Mouse (Mus musculus) retina, embryonic 14.5 days (tissue): Measurements from ENCODE around the gene Kcne3.

ENCODE experiments used
- DNase-seq: peaks from one replicate; pipeline ENCODE4 v3.0.0-alpha.2; 2015; ENCODE audit warnings: low spot score

Gene Kcne3

DNA sequence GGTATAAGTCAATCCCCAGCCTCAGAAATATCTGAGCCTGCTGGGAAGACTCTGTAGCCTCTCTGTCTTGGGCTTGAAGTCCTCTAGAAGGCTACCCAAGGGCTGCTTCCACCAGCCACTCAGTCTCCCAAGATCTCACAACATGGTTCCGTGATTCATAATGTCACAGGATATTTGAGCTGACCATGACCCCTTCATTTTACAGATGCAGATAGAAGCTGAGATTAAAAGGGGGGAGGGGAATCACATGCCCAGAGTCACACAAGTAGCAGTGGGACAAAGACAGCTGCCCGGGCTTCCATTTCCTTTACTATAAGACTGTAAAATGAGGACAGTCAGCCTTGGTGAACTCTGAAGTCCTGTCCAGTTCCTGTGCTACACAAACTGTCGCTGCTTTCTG lies 5.3 kb downstream of the Kcne3 start:
- no peak for DNase-seq

DNA sequence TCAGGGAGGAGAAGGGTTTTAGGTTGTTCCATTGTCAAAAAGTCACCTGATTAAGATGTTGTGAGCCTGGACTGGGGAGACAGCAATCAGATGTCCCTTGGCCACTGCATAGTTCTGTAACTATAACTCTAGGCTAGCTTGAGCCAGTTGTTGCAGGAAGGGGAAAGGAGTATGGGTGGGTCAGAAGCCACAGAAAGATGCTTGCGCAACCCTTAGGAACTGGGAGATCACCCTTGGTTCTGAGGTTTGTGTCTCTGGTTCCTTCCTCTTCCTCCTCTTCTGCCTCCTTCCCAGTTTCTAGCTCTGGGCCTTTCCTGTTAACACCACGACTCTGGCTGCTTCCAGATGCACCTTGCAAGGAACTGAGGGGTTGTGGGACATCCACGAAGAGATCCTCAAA lies 6.1 kb downstream of the Kcne3 start:
- DNase-seq: no peak

DNA sequence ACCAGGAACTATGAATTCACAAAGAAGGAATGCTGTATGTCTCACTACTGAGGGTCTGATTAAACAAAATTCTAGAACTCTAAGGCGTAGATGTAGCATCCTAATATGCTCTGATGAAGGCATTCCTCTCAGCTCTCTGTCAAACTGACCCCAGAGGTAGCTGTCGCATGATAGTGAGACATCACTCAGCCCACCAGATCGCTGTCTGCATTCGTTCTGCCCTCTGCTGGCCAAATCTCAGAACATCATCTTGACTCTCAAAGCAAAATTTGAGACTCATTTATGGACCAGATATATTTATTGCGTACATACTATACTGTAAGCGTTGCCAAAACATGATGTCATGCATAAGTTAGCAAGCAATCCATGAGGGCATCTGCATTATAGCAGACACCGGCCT lies 11.3 kb downstream of the Kcne3 start:
- peak; percentile 81 for DNase-seq

DNA sequence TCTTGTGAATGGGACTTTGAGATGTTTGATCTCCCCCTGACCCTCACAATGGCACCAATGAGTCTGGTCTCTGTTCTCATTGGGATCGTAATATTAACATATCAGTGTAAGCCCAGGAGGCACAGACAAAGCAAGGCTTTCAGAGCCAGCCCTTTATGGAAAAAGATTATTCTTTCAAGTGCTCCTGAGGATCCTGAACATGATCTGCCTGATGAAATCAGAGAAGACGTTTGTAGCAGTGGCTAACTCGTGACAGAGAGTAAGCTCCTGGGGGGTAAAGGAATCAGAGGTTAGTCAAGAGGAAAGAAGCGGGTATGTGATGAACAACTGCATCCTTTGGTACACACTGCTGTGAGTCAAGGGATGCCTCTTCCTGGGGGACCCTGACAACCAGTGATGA lies 13.9 kb downstream of the Kcne3 start:
- DNase-seq: no peak

DNA sequence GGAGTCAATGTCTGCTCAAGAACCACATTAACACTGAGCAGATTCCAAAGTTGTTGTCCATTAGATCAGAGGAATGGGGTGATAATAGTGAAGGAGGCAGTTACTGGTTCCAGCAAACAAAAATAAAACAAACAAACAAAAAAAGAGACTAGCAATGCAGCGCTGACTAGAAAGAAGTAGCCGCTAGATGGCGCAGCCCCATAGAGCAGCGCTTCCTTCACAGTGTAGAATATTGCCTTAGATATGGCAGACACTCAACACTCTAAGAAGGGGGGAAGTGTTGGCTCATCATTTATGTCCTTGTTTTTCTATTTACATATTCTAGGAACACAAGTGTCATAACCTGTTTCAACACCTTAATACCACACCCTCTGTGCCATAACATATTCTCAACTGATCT lies 14.5 kb downstream of the Kcne3 start:
- peak; percentile 85 for DNase-seq

DNA sequence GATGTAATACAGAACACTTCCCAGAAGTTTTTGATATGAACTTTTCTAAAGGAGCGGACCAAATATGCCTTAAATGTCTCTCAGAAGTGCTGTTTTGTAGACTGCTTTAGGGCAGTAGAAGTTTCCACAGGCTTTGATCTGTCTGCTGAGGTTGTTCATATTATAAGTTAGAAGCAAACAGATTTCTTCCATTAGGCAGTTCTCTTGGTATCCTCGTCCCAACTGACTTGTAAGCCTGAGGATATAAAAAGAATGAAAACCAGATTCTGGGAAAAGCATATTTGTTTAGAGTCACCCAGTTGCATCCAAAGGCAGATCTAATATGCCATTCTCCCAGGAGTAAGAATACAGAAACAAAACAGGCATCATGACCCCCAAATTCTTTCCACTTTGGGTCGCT lies 24.9 kb downstream of the Kcne3 start:
- DNase-seq: no peak

DNA sequence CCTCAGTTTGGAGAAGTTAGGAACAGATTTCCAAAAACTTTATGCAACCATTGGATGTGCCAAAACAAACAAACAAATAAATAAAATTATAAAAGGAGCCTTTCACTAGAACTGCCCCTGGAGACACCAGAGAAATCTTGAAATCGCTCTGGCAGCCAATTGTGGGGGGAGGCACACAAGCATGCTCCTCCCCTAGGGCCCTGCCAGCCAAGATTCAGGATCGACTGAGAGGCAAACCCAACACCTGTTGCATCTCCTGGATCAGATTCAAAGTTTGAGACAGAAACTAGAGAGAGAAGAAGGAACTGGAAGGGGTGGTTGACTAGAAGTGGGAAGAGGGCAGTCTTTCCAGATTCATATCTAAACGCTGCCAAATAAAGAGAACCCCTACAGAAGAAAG lies 27.3 kb downstream of the Kcne3 start:
- DNase-seq: no peak

DNA sequence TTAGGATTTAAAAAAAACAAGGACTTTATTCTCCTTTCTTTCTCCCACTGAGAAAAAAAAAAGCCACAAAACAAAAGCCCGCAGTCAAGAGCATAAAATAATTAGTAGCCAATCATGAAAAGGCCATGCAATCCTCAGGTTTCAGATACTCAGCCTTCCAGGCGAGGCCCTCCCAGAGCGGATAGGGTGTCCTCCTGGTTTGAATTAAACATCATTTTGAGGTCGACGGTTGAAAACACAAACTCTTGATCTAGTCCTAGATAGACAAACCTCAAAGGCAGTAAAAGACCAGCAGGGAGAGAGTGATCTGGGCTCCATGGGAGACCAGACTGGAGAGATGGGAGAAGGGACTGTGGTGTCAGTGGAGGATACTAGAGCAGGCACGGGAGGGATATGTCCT lies 28.6 kb downstream of the Kcne3 start:
- DNase-seq: no peak

DNA sequence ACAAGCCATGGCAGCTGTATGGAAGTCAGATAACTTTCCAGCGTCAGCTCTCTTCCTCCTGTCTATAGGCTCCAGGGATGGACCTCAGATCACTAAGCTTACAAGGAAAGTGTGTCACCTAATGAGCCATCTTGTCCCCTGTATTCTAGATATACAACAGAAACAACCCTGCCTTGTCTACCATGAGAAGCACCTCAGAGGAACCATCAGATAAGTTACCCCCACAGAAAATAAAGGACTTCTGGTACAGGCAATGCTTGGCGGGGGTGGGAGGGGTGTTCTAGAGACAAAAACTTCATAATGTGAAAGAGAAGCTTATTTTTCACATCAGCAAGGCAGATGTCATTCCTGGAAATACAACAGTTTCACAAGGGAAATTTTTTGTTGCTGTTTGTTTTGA lies 29.8 kb downstream of the Kcne3 start:
- no peak for DNase-seq

DNA sequence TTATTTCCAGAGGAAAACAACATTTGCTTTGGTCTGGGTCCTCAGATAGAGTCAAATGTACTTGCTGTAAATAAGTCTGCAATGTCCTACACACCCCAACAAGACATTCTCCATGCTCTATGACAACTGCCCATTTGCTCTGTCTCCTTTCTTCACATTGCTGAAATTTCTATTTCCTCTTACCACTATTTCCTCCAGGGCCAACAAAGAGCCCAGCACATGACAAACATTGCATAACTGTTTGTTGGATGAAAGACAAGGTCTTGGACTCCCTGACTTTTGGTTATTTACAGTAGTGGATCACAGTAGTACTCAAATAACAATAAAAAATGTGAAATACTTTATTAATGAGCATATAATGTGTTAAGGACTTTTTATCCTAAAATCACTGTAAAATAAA lies 31.6 kb downstream of the Kcne3 start:
- no peak for DNase-seq

DNA sequence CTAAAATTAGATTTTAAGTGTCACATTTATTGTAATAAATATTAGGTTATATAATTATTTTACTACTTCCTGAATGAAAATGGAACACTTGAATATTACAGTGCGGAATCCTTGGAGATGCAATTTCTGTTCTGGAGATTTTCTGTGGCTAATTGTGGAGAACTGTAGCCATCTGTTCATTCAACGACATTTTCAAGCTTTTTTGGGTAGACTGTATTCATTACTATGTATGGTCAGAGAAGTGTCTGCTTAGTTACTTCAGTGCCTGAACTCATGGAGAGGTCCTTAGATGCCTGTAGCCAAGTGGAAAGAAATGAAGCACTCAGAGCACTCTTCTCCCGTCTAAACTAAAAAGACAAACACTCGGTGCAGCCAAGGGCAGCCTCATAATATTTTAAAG lies 38.0 kb downstream of the Kcne3 start:
- DNase-seq: no peak

DNA sequence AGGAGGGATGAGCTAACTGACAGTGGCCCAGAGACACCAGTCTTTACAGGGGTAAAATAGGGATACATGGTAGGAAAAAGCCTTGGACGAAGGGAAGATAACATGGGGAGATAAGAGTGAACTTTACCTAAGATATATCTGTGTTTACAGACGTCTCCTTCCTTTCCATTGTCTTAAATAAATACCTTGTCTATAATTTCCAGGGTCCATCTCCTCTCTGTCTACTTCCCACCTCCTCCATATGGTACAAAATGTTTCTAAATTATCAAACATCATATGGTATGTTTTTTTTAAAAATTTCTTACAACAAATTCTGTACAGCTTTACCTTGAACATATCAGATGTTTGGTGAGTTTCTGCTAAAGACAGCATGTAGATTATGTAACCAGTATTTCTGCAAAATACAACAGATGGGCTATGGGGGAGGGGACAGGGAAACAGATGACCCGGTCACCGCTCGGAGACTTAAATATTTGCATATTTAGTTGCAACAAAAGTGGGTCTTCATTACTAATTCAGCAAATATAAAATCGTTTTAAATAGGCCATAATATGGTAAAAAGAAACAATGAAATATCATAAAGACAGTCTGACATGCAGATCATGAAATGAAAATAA lies 38.9 kb downstream of the Kcne3 start:
- DNase-seq: peak; percentile 10

DNA sequence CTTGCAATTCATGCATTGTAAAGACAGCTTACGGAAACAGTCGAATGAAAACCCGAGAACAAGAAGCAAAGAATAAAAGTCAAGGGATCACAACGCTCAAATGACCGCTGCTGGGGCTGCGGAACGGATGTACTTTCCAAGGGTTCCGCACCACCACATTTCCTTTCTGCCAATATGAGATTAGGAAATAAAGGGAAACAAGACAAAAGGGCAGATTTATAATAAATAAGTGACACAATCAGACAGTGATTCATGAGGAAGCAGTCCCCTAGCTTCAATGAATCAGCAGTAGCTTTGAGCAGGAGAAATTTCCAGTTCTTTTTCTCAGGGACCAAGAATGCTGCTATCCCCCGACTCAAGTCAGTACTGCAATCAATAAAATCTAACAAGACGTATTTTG lies 39.7 kb downstream of the Kcne3 start:
- no peak for DNase-seq

DNA sequence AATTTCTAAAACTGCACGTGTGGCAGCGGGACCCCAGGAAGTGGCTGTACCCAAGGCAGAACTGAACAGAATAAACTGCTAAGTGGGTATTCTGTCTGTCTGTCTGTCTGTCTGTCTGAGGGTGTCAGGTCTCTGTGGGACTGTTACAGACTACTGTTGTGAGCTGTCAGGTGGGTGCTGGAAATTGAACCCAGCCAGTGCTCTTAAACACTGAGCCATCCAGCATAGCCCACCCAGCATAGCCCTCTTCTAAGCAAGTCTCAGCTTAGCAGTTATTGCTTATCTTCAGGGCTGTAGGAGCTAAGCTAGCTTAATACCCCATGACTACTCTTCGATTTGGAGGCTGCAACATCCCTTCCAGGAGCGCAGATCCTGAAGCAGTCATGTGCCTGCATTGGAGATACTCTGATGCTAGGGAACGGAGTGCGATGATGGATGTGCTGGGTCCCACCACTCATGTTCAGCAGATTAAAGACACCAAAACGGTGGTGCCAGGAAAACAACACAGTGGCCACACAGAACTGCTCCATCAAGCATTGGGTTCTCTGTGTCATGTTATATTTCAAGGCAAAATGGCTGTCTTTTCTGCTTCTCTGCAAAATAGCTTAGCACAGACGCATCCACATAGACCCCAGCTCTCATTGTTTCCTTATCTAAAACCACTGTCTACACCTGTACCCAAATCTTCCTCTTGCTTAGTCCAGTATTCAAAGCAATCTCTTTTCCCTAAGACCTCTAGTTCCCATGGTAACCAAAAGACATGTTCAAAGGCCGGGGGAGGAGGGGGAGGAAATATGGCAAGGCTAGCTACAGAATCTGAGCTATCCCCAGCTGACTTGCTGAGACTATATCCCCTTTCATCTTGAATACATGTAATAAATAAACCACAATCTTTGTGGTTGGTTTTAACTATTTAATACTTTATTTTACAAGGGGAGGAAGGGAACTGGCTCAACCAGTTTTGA lies 40.6 kb downstream of the Kcne3 start:
- no peak for DNase-seq

DNA sequence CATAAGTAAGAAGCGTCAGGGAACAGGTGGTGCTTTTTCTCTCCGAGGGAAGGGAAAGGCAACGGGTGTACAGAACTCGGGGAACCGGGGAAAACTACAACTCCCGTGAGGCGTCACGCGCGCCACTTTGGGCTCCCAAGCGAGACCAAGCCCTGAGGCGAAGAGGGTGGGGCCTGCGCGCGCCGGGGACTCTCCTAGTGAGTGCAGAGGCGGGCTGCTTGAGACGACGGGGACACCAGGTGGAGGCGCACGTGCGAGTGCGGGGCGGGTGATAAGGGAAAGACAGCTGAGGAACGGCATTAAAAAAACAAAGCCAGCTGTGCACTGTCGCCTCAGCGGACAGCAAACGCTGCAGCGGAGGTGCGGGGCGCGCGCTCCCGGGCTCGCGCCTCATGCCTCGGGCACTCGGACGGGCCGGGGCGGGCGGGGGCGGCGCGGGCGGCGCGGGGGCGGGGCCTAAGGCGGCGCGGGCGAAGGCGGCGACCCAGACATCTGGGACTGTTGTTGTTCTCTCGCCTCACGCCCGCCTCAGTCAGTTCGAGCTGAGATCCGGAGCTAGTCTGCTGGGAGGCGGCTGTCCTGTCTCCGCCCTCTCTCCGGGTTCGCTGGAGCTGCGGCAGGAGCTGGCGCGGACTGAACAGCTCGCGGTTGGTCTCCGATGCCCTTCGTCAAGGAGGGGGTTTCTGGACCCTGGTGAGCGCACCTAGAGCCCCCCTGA lies 51.0 kb downstream of the Kcne3 start, which contains the start of gene Pgm2l1:
Pgm2l1 (plus strand) TSS at position 237 of the 718 bp plus-strand sequence.
- DNase-seq: peak; percentile 96

DNA sequence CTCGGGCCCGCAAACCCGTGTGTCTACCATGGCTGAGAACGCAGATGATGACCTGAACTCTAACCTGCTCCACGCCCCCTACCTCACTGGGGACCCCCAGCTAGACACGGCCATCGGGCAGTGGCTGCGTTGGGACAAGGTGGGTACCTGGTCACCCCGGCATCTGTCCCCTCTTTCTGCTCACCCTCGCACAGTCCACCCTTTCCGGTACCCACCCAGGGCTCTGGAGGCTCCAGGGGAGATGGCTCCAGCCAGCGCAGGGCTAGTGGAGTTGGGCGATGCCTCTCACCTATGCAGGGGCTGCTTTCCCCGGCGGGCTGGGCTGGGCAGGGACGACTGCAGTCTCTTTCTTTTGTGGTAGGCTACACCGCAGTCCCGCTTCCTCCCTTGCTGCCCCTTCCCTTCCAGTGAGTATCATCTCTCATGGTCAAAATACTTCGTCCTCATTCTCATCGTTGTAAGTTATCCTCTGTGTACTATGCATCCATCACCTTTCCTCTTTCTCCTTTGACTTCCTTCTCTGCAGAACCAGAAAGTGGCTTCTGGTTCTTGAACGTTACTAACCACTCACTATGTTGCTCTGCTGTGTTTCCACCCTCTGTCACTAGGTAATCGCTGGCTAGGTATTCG lies 51.7 kb downstream of the Kcne3 start:
- DNase-seq: peak; percentile 24

DNA sequence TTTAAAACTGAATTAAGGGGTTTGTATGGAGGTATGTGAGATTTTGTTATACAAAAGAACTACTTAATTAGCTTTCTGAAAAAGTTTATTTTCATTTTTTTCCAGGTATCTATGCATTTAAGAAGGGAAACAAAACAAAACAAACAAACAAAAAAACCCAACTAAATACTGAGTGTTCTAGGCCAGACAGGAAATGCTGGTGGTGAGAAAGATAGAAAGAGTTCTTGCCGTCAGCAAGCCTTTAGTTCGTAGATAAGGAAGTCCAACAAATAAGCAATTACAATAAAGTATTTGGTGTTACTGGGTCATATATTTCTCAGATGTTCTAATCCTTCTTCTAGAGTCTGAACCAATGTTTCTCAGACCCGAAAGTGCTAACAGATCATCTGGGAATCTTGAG lies 52.7 kb downstream of the Kcne3 start:
- DNase-seq: no peak

DNA sequence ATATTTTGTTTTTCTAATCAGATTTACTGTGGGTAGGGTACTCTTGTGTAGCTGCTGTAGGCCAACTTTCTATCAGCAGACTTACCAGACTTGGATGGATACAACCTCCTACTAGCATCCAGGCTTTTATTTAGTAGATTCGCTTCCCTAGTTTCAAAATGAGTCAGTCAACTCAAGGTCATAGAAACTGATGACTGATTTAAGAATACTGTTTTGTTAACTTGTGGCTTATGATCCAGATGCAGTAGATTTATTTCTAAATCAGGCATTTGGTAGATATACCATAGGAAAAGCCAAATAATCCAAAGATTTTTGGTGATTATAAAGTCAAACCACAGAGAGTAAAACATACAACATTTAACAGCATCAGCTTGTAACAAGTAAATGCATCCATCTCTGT lies 54.3 kb downstream of the Kcne3 start:
- no peak for DNase-seq

DNA sequence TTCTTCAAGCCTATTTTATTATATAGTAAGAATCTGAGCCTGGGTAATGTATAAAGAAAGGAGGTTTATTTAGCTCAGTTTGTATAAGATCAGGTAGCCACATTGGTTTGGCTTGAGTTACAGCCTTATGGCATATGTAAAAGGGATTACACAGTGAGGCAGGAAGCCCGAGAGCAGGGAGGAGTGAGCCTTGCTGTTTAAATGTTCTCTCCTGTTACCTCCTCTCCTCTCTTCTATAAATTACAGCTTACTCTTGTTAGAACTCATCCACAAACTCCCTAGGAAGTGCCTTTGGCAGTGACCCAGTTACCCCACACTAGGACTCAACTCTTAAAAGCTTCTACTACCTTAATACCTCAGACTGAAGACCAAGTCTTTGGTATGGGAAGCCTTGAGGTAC lies 55.4 kb downstream of the Kcne3 start:
- DNase-seq: no peak

DNA sequence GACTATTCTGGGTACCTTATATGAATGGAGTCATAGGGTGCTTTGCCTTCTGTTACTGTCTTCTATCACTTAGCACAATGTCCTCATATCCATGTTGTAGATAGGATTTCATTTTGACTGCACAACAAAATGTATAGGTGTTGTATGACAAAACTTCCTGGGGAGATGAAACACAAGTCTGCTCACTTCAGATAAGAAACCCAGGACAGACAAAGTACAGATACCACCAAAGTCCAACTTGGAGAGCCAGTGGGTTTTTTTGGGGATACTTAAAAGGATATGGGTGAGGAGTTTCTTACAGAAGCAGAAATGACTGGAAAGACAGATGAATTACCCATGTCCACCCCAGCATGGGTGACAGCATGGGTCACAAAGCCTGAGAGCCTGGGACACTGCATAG lies 57.4 kb downstream of the Kcne3 start:
- DNase-seq: no peak
